Mouse (Mus musculus) liver, embryonic 15.5 days (tissue): ENCODE data around the gene Ppp6r2. TPM values are rescaled to one million over a fixed set of nuclear protein-coding genes. Genes with fewer than 3 reads are reported as not detected.

Experiments used
- ATAC-seq: fragments of 200-750 bp; cut with Nextera tagmentation; 2 replicates; pipeline ENCODE4 v1.8.0; 2017; ENCODE audit warnings: moderate number of reproducible peaks, mild to moderate bottlenecking, moderate library complexity; ENCODE audit not compliant: insufficient read depth
- H3K27ac ChIP-seq: fragments of 300-500 bp; sonication (generic); replicated peaks from 2 replicates; pipeline ENCODE4 v1.5.1; 2015; ENCODE audit warnings: mild to moderate bottlenecking, inconsistent platforms
- H3K27me3 ChIP-seq: fragments of 300-500 bp; sonication (generic); 2 replicates; pipeline ENCODE4 v1.6.1; 2015; ENCODE audit warnings: mild to moderate bottlenecking, inconsistent platforms
- H3K36me3 ChIP-seq: fragments of 300-500 bp; sonication (generic); replicated peaks from 2 replicates; pipeline ENCODE4 v1.6.1; 2015; ENCODE audit warnings: moderate library complexity, mild to moderate bottlenecking, inconsistent platforms
- H3K4me1 ChIP-seq: fragments of 300-500 bp; sonication (generic); replicated peaks from 2 replicates; pipeline ENCODE4 v1.6.1; 2015; ENCODE audit warnings: inconsistent platforms
- H3K4me2 ChIP-seq: fragments of 300-500 bp; sonication (generic); 2 replicates; pipeline ENCODE4 v1.6.1; 2015; ENCODE audit warnings: moderate library complexity, mild to moderate bottlenecking, inconsistent platforms
- H3K4me3 ChIP-seq: fragments of 300-500 bp; sonication (generic); replicated peaks from 2 replicates; pipeline ENCODE4 v1.5.1; 2015; ENCODE audit warnings: mild to moderate bottlenecking, inconsistent platforms
- H3K9ac ChIP-seq: fragments of 300-500 bp; sonication (generic); 2 replicates; pipeline ENCODE4 v1.6.1; 2015; ENCODE audit warnings: moderate library complexity, mild to moderate bottlenecking, inconsistent platforms
- H3K9me3 ChIP-seq: fragments of 300-500 bp; sonication (generic); replicated peaks from 2 replicates; pipeline ENCODE4 v1.6.1; 2016; ENCODE audit warnings: inconsistent platforms
- WGBS: fragments of 180-500 bp; shearing (Covaris S2); methylation state at CpG from one replicate; pipeline ENCODE4 v1.1.7; 2015; ENCODE audit warnings: mixed read lengths; ENCODE audit not compliant: insufficient replicate concordance; 5-methylcytosine and 5-hydroxymethylcytosine counted together
- polyA plus RNA-seq: library from polyadenylated mRNA; unstranded; fragments of >200 nt; fragmentation: Nextera tagmentation; extraction: Ambion mirVana; gene quantifications from 2 replicates; pipeline ENCODE4 v1.2.1, GENCODE M21; 2015

The Ppp6r2 gene
- polyA plus RNA-seq, 1 experiment from 2014 or later, result 16.3 TPM

GRCm38 (mm10) chr15:89313359-89313758, 102.0 kb downstream of the Ppp6r2 start:
- no peaks in the 10 kb centered on the region for H3K36me3 ChIP-seq
- peak overlapping the region; percentile 36 for H3K4me2 ChIP-seq
- H3K27me3 ChIP-seq, result peaks cover 2% of the 10 kb centered on the region; the same call in 1 of the 2 replicates
- ATAC-seq, result no peak
- H3K27ac ChIP-seq, result no peak overlapping the region
- WGBS, result 72% methylated on average over 4 of the region's 4 CpGs
- peaks cover 73% of the 10 kb centered on the region for H3K4me1 ChIP-seq
- peak overlapping the region; percentile 93; the same call in 1 of the 2 replicates for H3K9ac ChIP-seq
- no peaks in the 10 kb centered on the region for H3K9me3 ChIP-seq
- peak overlapping the region; percentile 88; the same call in 1 of the 2 replicates for H3K4me3 ChIP-seq

GRCm38 (mm10) chr15:89314107-89314506, 102.8 kb downstream of the Ppp6r2 start:
- Histone ChIP-seq H3K9me3 (no peaks in the 10 kb centered on the region), H3K27me3 (peaks cover 4% of the 10 kb centered on the region; the same call in 1 of the 2 replicates), H3K4me1 (peaks cover 66% of the 10 kb centered on the region), H3K4me2 (peak overlapping the region; percentile 95), H3K4me3 (peak overlapping the region; percentile 88), H3K9ac (peak overlapping the region; percentile 93), H3K27ac (no peak overlapping the region), H3K36me3 (no peaks in the 10 kb centered on the region)
- 24% methylated on average over 3 of the region's 3 CpGs for WGBS
- no peak for ATAC-seq

- Histone ChIP-seq H3K9ac (peak overlapping the region; percentile 93), H3K4me3 (peak overlapping the region; percentile 88), H3K36me3 (no peaks in the 10 kb centered on the region), H3K4me2 (peak overlapping the region; percentile 95), H3K27ac (peak overlapping the region; percentile 62), H3K4me1 (peaks cover 61% of the 10 kb centered on the region), H3K9me3 (no peaks in the 10 kb centered on the region), H3K27me3 (peaks cover 4% of the 10 kb centered on the region; the same call in 1 of the 2 replicates)
- WGBS, result under 1% methylated on average over 58 of the region's 58 CpGs
- ATAC-seq, result peak; percentile 39
Observed at GRCm38 (mm10) chr15:89314511-89315189, 103.3 kb downstream of the Ppp6r2 start.

GRCm38 (mm10) chr15:89315190-89315731, 103.9 kb downstream of the Ppp6r2 start, which contains the start of gene Sbf1:
Gene Sbf1, minus strand, starts transcription at chr15:89315311.
- Histone ChIP-seq H3K4me2 (peak within 1 kb of the TSS; percentile 95), H3K36me3 (no peaks in the 10 kb centered on the region), H3K9me3 (no peaks in the 10 kb centered on the region), H3K27me3 (peaks cover 4% of the 10 kb centered on the region; the same call in 1 of the 2 replicates), H3K4me1 (peaks cover 55% of the 10 kb centered on the region), H3K9ac (peak within 1 kb of the TSS; percentile 93), H3K27ac (peak within 1 kb of the TSS; percentile 76), H3K4me3 (peak within 1 kb of the TSS; percentile 88)
- ATAC-seq, result peak; percentile 100
- WGBS, result under 1% methylated on average over 37 of the region's 37 CpGs

- Histone ChIP-seq H3K4me1 (peaks cover 54% of the 10 kb centered on the region), H3K27me3 (peaks cover 10% of the 10 kb centered on the region; the same call in 1 of the 2 replicates), H3K4me3 (no peak overlapping the region; the same call in 1 of the 2 replicates), H3K27ac (0 out of 2 replicates have a peak overlapping the region, but pooled peaks have one; percentile 24), H3K4me2 (0 out of 2 replicates have a peak overlapping the region, but pooled peaks have one; percentile 95), H3K9me3 (no peaks in the 10 kb centered on the region), H3K36me3 (no peaks in the 10 kb centered on the region), H3K9ac (0 out of 2 replicates have a peak overlapping the region, but pooled peaks have one; percentile 66)
- WGBS, result 72% methylated on average over 11 of the region's 11 CpGs
- ATAC-seq, result no peak
Observed at GRCm38 (mm10) chr15:89316146-89316545, 104.8 kb downstream of the Ppp6r2 start.

GRCm38 (mm10) chr15:89321264-89321663, 109.9 kb downstream of the Ppp6r2 start:
- peak overlapping the region; percentile 24; the same call in 1 of the 2 replicates for H3K4me2 ChIP-seq
- peaks cover 45% of the 10 kb centered on the region for H3K27me3 ChIP-seq
- WGBS, result 20% methylated on average over 8 of the region's 8 CpGs

GRCm38 (mm10) chr15:89322670-89323522, 111.5 kb downstream of the Ppp6r2 start, which contains the start of gene Adm2:
Gene Adm2, plus strand, starts transcription at chr15:89322720.
- Histone ChIP-seq H3K4me3 (peak within 1 kb of the TSS; percentile 52), H3K9ac (peak within 1 kb of the TSS; percentile 48), H3K9me3 (no peaks in the 10 kb centered on the region), H3K4me2 (peak within 1 kb of the TSS; percentile 65), H3K4me1 (peaks cover 30% of the 10 kb centered on the region), H3K36me3 (no peaks in the 10 kb centered on the region), H3K27me3 (peaks cover 49% of the 10 kb centered on the region), H3K27ac (no peak within 1 kb of the TSS)
- ATAC-seq, result no peak
- 12% methylated on average over 26 of the region's 26 CpGs for WGBS

More at GRCm38 (mm10) chr15:89321264-89321663, 109.9 kb downstream of the Ppp6r2 start:
- ATAC-seq, result no peak
- Histone ChIP-seq H3K36me3 (no peaks in the 10 kb centered on the region), H3K4me1 (peaks cover 31% of the 10 kb centered on the region), H3K4me3 (no peak overlapping the region), H3K9ac (no peak overlapping the region), H3K9me3 (no peaks in the 10 kb centered on the region), H3K27ac (no peak overlapping the region)

- H3K27ac ChIP-seq, result no peak overlapping the region
- H3K36me3 ChIP-seq, result no peaks in the 10 kb centered on the region
- H3K4me3 ChIP-seq, result peak overlapping the region; percentile 52
- no peak overlapping the region for H3K9ac ChIP-seq
- H3K4me2 ChIP-seq, result peak overlapping the region; percentile 65
- peaks cover 46% of the 10 kb centered on the region for H3K27me3 ChIP-seq
- peaks cover 30% of the 10 kb centered on the region for H3K4me1 ChIP-seq
- no peak for ATAC-seq
- H3K9me3 ChIP-seq, result no peaks in the 10 kb centered on the region
- 52% methylated on average over 4 of the region's 4 CpGs for WGBS
Observed at GRCm38 (mm10) chr15:89323656-89324055, 112.3 kb downstream of the Ppp6r2 start.

- H3K36me3 ChIP-seq, result no peaks in the 10 kb centered on the region
- no peak overlapping the region for H3K4me3 ChIP-seq
- H3K9me3 ChIP-seq, result no peaks in the 10 kb centered on the region
- ATAC-seq, result no peak
- H3K27me3 ChIP-seq, result peaks cover 39% of the 10 kb centered on the region
- WGBS, result 54% methylated on average over 5 of the region's 5 CpGs
- no peak overlapping the region for H3K9ac ChIP-seq
- peaks cover 19% of the 10 kb centered on the region for H3K4me1 ChIP-seq
- no peak overlapping the region for H3K27ac ChIP-seq
- H3K4me2 ChIP-seq, result no peak overlapping the region
Observed at GRCm38 (mm10) chr15:89326441-89326840, 115.1 kb downstream of the Ppp6r2 start.

- no peak for ATAC-seq
- Histone ChIP-seq H3K36me3 (no peaks in the 10 kb centered on the region), H3K4me1 (no peaks in the 10 kb centered on the region), H3K9ac (no peak within 1 kb of the TSS), H3K4me2 (peak within 1 kb of the TSS; percentile 23; the same call in 1 of the 2 replicates), H3K9me3 (no peaks in the 10 kb centered on the region), H3K27me3 (no peaks in the 10 kb centered on the region), H3K27ac (no peak within 1 kb of the TSS), H3K4me3 (no peak within 1 kb of the TSS)
- WGBS, result 76% methylated on average over 7 of the region's 7 CpGs
Observed at GRCm38 (mm10) chr15:89334271-89334670, 122.9 kb downstream of the Ppp6r2 start, which contains the start of gene Miox. Gene Miox, plus strand, starts transcription at chr15:89334398.
